Mouse (Mus musculus) Patski (cell line): ENCODE results near the gene Haus2. TPM values are rescaled to one million over a fixed set of nuclear protein-coding genes. Genes with fewer than 3 reads are reported as not detected.

Experiments
- ATAC-seq: fragments of 100-300 bp; one replicate; pipeline ENCODE4 v1.8.0; 2021
- CTCF ChIA-PET: fragments of 350-600 bp; sonication (Branson Sonifier 250); formaldehyde crosslinking; loops from one replicate; lab custom pipeline; 2022; ENCODE audit warnings: inconsistent platforms; lab: Charles Lee
- POLR2A ChIA-PET: fragments of 350-600 bp; sonication (Branson Sonifier 250); formaldehyde crosslinking; loops from one replicate; lab custom pipeline; 2022; ENCODE audit warnings: antibody characterized with exemption, inconsistent platforms; lab: Charles Lee
- DNase-seq: peaks from one replicate; pipeline ENCODE4 v3.0.0-alpha.2; 2011; ENCODE audit warnings: low read depth, low spot score
- H3K27me3 ChIP-seq: fragments of 371-371 bp; one replicate; pipeline ENCODE4 v1.5.1; 2021
- CTCF ChIP-seq: fragments of 100-300 bp; IDR thresholded peaks from one replicate; pipeline ENCODE4 v1.5.1; 2021
- in situ Hi-C: fragments of 300-500 bp; cut with MboI; formaldehyde crosslinking; loops from 3 replicates; pipeline ENCODE4 v1.11.1; 2018; ENCODE audit warnings: low pct_unique_long_range_greater_than_20kb, mixed read lengths
- polyA plus RNA-seq: library from polyadenylated mRNA; unstranded; gene quantifications from one replicate; pipeline ENCODE4 v1.2.3, GENCODE M21; 2021

Haus2 gene
- polyA plus RNA-seq, 1 experiment from 2014 or later: 13.4 TPM

- ChIA-PET POLR2A (interaction anchor here (0.6 kb wide), 2 partner anchors 408 to 421 kb away, joined by 3 to 5 read pairs; no protein-coding TSS in a partner anchor), CTCF (interaction anchor here (1.0 to 1.5 kb wide), 2 partner anchors 9 to 32 kb away, joined by 3 read pairs; no protein-coding TSS in a partner anchor)
- in situ Hi-C loops: no loop called here
- H3K27me3 ChIP-seq: no peaks in the 10 kb centered on the region
- no peak for ATAC-seq
- TF ChIP-seq CTCF: no peak
- DNase-seq: no peak
These were observed 54.4 kb downstream of the Haus2 start for GRCm38 (mm10) chr2:120663491-120664154.

- no peak for ATAC-seq
- no peak for DNase-seq
- POLR2A ChIA-PET: interaction anchor here (0.7 kb wide), 1 partner anchor 186 kb away, joined by 3 read pairs; no protein-coding TSS in a partner anchor
- in situ Hi-C loops: no loop called here
- no peaks in the 10 kb centered on the region for H3K27me3 ChIP-seq
- CTCF ChIA-PET: no interaction called here
- no peak for TF ChIP-seq CTCF
These were observed 58.3 kb downstream of the Haus2 start for GRCm38 (mm10) chr2:120667446-120667845.

DNA sequence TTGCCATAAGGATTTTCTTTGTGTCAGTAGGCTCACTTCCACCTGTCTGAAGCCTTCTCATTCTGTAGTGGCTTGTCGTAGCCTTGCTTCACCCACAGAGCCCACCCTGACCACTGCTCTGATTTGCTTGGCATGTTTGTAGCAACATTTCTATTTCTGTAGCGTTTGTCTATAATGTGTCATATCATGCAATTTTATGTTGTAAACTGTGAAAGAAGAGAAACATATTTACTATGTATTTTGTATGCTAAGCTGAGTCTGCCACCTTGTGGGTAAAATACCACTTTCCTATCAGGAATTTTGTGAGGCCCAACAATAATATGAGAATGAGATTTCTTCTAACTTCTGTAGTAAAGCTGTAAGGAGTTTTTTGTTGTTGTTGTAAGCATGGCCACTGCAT, 61.1 kb downstream of the Haus2 start:
- ATAC-seq: no peak
- in situ Hi-C loops: loop anchor here (5.0 kb wide), 1 partner anchor 198 kb away; no protein-coding TSS in a partner anchor
- ChIA-PET POLR2A (no interaction called here), CTCF (interaction anchor here (0.6 to 4.2 kb wide), 5 partner anchors 12 to 193 kb away, joined by 3 to 18 read pairs (median 3); no protein-coding TSS in a partner anchor)
- H3K27me3 ChIP-seq: no peaks in the 10 kb centered on the region
- peak; percentile 8 for TF ChIP-seq CTCF
- DNase-seq: no peak

Other genes with a start within 250 kb of the Haus2 start
- gene Ganc, start 205.5 kb upstream of the Haus2 start, polyA plus RNA-seq: 23.3 TPM
- 33.7 TPM for gene Tmem87a, start 205.3 kb upstream of the Haus2 start, polyA plus RNA-seq
- gene Capn3, start 153.4 kb upstream of the Haus2 start, polyA plus RNA-seq: not detected
- gene Zfp106, start 45.5 kb upstream of the Haus2 start, polyA plus RNA-seq: 101 TPM
- gene Snap23, start 41.7 kb upstream of the Haus2 start, polyA plus RNA-seq: 61.4 TPM
- gene Lrrc57, start 137 bp downstream of the Haus2 start, polyA plus RNA-seq: 10.0 TPM
- gene Stard9, start 19.7 kb downstream of the Haus2 start, polyA plus RNA-seq: 2.2 TPM
- gene Cdan1, start 240.7 kb downstream of the Haus2 start, polyA plus RNA-seq: 14.0 TPM
- 9.9 TPM for gene Ttbk2, start 241.2 kb downstream of the Haus2 start, polyA plus RNA-seq